Mouse (Mus musculus) gastrocnemius, adult 18-20 months (tissue): Measurements from ENCODE around the gene Gm10521. TPM values are rescaled to one million over a fixed set of nuclear protein-coding genes. Genes with fewer than 3 reads are reported as not detected.
"Not testable (repeated sequence)": the region's sequence is repeated elsewhere in the genome, so short reads cannot be mapped to it uniquely, and the experiment has no call there.

Experiments used
- DNase-seq: peaks from one replicate; pipeline ENCODE4 v3.0.0; 2021; ENCODE audit warnings: low spot score
- long read RNA-seq, 2 experiments: library from polyadenylated mRNA; stranded (forward); transcript quantifications; one replicate each; pipeline ENCODE4 v2.0.0; 2021
- total RNA-seq, 2 experiments: library from RNA; stranded (reverse); gene quantifications; 2 replicates each; pipeline ENCODE4 v1.2.3; 2021

The Gm10521 gene
- not detected for total RNA-seq
- long read RNA-seq, experiment 1, result 0 reads
- long read RNA-seq, experiment 2, result 0 reads

- not testable (repeated sequence) for DNase-seq
Observed at GRCm38 (mm10) chr1:171895364-171895763, at the start of gene Gm10521. TSS of gene Gm10521 (plus strand) at chr1:171895664.

GRCm38 (mm10) chr1:171848201-171848600 is 47.3 kb upstream of the Gm10521 start:
- DNase-seq, result no peak

GRCm38 (mm10) chr1:171848757-171849156 is 46.7 kb upstream of the Gm10521 start:
- DNase-seq, result no peak

- no peak for DNase-seq
Observed at GRCm38 (mm10) chr1:171849454-171849853, 46.0 kb upstream of the Gm10521 start.

GRCm38 (mm10) chr1:171865467-171865866 is 30.0 kb upstream of the Gm10521 start:
- DNase-seq, result no peak

- no peak for DNase-seq
Observed at GRCm38 (mm10) chr1:171886989-171887388, 8.5 kb upstream of the Gm10521 start.

- DNase-seq, result no peak
Observed at GRCm38 (mm10) chr1:171904011-171904410, 8.5 kb downstream of the Gm10521 start.

GRCm38 (mm10) chr1:171915638-171916458 is 20.4 kb downstream of the Gm10521 start:
- DNase-seq, result no peak

GRCm38 (mm10) chr1:171917305-171918039 is 22.0 kb downstream of the Gm10521 start, which contains the start of gene Slamf6:
TSS of gene Slamf6 (plus strand) at chr1:171917515.
- peak; percentile 3 for DNase-seq

- no peak for DNase-seq
Observed at GRCm38 (mm10) chr1:171918136-171918920, 22.9 kb downstream of the Gm10521 start.

- no peak for DNase-seq
Observed at GRCm38 (mm10) chr1:171919193-171919592, 23.7 kb downstream of the Gm10521 start.

- DNase-seq, result no peak
Observed at GRCm38 (mm10) chr1:171919901-171920510, 24.5 kb downstream of the Gm10521 start.

- no peak for DNase-seq
Observed at GRCm38 (mm10) chr1:171920989-171921621, 25.6 kb downstream of the Gm10521 start.

GRCm38 (mm10) chr1:171921641-171922040 is 26.2 kb downstream of the Gm10521 start:
- DNase-seq, result no peak

GRCm38 (mm10) chr1:171922844-171923243 is 27.4 kb downstream of the Gm10521 start:
- DNase-seq, result no peak

GRCm38 (mm10) chr1:171924900-171925299 is 29.4 kb downstream of the Gm10521 start:
- DNase-seq, result no peak

GRCm38 (mm10) chr1:171933851-171934250 is 38.4 kb downstream of the Gm10521 start:
- no peak for DNase-seq

- DNase-seq, result no peak
Observed at GRCm38 (mm10) chr1:171938952-171939948, 43.8 kb downstream of the Gm10521 start.

GRCm38 (mm10) chr1:171940626-171941025 is 45.2 kb downstream of the Gm10521 start:
- DNase-seq, result no peak
